Mouse (Mus musculus) heart, adult 2 months (tissue): ENCODE data around the gene Tex36. TPM values are rescaled to one million over a fixed set of nuclear protein-coding genes. Genes with fewer than 3 reads are reported as not detected.

ENCODE experiments used
- DNase-seq, 2 experiments: peaks; one replicate each; pipeline ENCODE4 v3.0.0; 2021
- H3K27ac ChIP-seq: fragments of 200-600 bp; 2 replicates; pipeline ENCODE4 v1.8.1; 2022
- H3K27me3 ChIP-seq: fragments of 200-500 bp; 2 replicates; pipeline ENCODE4 v1.6.1; 2012; ENCODE audit warnings: mild to moderate bottlenecking, low read length, inconsistent platforms, mixed read lengths; ENCODE audit not compliant: control insufficient read depth, insufficient read depth
- H3K36me3 ChIP-seq: fragments of 200-500 bp; 2 replicates; pipeline ENCODE4 v1.6.1; 2012; ENCODE audit warnings: low read length, inconsistent platforms; ENCODE audit not compliant: control insufficient read depth, insufficient read depth
- H3K4me1 ChIP-seq: fragments of 200-500 bp; 2 replicates; pipeline ENCODE4 v1.6.1; 2011; ENCODE audit warnings: low read length; ENCODE audit not compliant: control insufficient read depth, insufficient read depth
- H3K4me3 ChIP-seq: fragments of 200-600 bp; 2 replicates; pipeline ENCODE4 v1.8.1; 2022
- H3K79me2 ChIP-seq: fragments of 200-500 bp; replicated peaks from 2 replicates; pipeline ENCODE4 v1.6.1; 2012; ENCODE audit warnings: mild to moderate bottlenecking, inconsistent platforms, low read length, moderate library complexity, mixed read lengths; ENCODE audit not compliant: control insufficient read depth, insufficient read depth
- H3K9ac ChIP-seq: fragments of 200-500 bp; 2 replicates; pipeline ENCODE4 v1.6.1; 2012; ENCODE audit warnings: low read depth, mild to moderate bottlenecking, control low read depth, inconsistent platforms, low read length, mixed read lengths
- CTCF ChIP-seq: fragments of 200-600 bp; IDR thresholded peaks from 2 replicates; pipeline ENCODE4 v1.8.1; 2022; ENCODE audit warnings: antibody characterized with exemption, mild to moderate bottlenecking, moderate library complexity
- EP300 ChIP-seq: fragments of 200-500 bp; IDR thresholded peaks from 2 replicates; pipeline ENCODE4 v1.6.1; 2011; ENCODE audit warnings: low read depth, low read length, control low read depth; ENCODE audit not compliant: insufficient read depth
- POLR2A ChIP-seq: fragments of 200-500 bp; IDR thresholded peaks from 2 replicates; pipeline ENCODE4 v1.6.1; 2011; ENCODE audit warnings: mild to moderate bottlenecking, low read depth, low read length, control low read depth; ENCODE audit not compliant: insufficient read depth
- WGBS: fragments of 180-500 bp; shearing (Covaris S2); methylation state at CpG from one replicate; pipeline ENCODE4 v1.1.7; 2018; 5-methylcytosine and 5-hydroxymethylcytosine counted together
- intact Hi-C: fragments of 180-260 bp; cut with DNase I; formaldehyde crosslinking; loops from one replicate; pipeline ENCODE4 v1.15.1; 2025
- polyA plus RNA-seq: library from polyadenylated mRNA; depleted of rRNA; stranded (reverse); fragments of >200 nt; gene quantifications from 2 replicates; pipeline ENCODE4 v1.2.3, GENCODE M21; 2012
- total RNA-seq, 2 experiments: library from RNA; stranded (reverse); gene quantifications; 2 replicates each; pipeline ENCODE4 v1.2.3; 2021

Tex36 gene
- total and polyA plus RNA-seq, 3 experiments = not detected

- Histone ChIP-seq H3K27ac (no peak overlapping the region), H3K4me3 (no peak overlapping the region), H3K4me1 (no peaks in the 10 kb centered on the region), H3K79me2 (no peaks in the 10 kb centered on the region), H3K36me3 (no peaks in the 10 kb centered on the region), H3K27me3 (no peaks in the 10 kb centered on the region), H3K9ac (no peak overlapping the region)
- TF ChIP-seq EP300 (no peak), CTCF (no peak), POLR2A (no peak)
- intact Hi-C loops = no loop called here
- DNase-seq = no peak
- 55% methylated on average over 5 of the region's 5 CpGs for WGBS
Measured at GRCm38 (mm10) chr7:133607331-133607730, 5.4 kb upstream of the Tex36 start.

GRCm38 (mm10) chr7:133604427-133605081 lies 2.6 kb upstream of the Tex36 start:
- Histone ChIP-seq H3K4me1 (no peaks in the 10 kb centered on the region), H3K9ac (no peak overlapping the region), H3K27me3 (no peaks in the 10 kb centered on the region), H3K27ac (no peak overlapping the region), H3K36me3 (no peaks in the 10 kb centered on the region), H3K4me3 (no peak overlapping the region), H3K79me2 (no peaks in the 10 kb centered on the region)
- intact Hi-C loops = no loop called here
- no peak for TF ChIP-seq EP300
- no peak for TF ChIP-seq CTCF
- TF ChIP-seq POLR2A = no peak
- WGBS = 84% methylated on average over 13 of the region's 13 CpGs
- DNase-seq = no peak

- intact Hi-C loops = no loop called here
- no peak overlapping the region for H3K9ac ChIP-seq
- no peak for DNase-seq
- no peak overlapping the region for H3K4me3 ChIP-seq
- H3K79me2 ChIP-seq = no peaks in the 10 kb centered on the region
- H3K27me3 ChIP-seq = no peaks in the 10 kb centered on the region
- peaks cover 2% of the 10 kb centered on the region; the same call in 1 of the 2 replicates for H3K4me1 ChIP-seq
- TF ChIP-seq CTCF (no peak), POLR2A (no peak), EP300 (no peak)
- H3K36me3 ChIP-seq = no peaks in the 10 kb centered on the region
- H3K27ac ChIP-seq = no peak overlapping the region
- WGBS = 68% methylated on average over 2 of the region's 2 CpGs
Measured at GRCm38 (mm10) chr7:133603156-133603555, 1.2 kb upstream of the Tex36 start.

- intact Hi-C loops = no loop called here
- Histone ChIP-seq H3K9ac (no peak overlapping the region), H3K36me3 (no peaks in the 10 kb centered on the region), H3K4me3 (no peak overlapping the region), H3K79me2 (no peaks in the 10 kb centered on the region), H3K27ac (no peak overlapping the region), H3K27me3 (no peaks in the 10 kb centered on the region), H3K4me1 (peaks cover 2% of the 10 kb centered on the region; the same call in 1 of the 2 replicates)
- 48% methylated on average over 1 of the region's 1 CpGs for WGBS
- DNase-seq = no peak
- TF ChIP-seq EP300 (no peak), CTCF (no peak), POLR2A (no peak)
Measured at GRCm38 (mm10) chr7:133600558-133600957, 1.4 kb downstream of the Tex36 start.

GRCm38 (mm10) chr7:133591750-133592149 lies 10.2 kb downstream of the Tex36 start:
- no peak for DNase-seq
- H3K9ac ChIP-seq = no peak overlapping the region
- H3K27ac ChIP-seq = no peak overlapping the region
- no peaks in the 10 kb centered on the region for H3K27me3 ChIP-seq
- 58% methylated on average over 1 of the region's 1 CpGs for WGBS
- intact Hi-C loops = no loop called here
- H3K4me3 ChIP-seq = no peak overlapping the region
- TF ChIP-seq EP300 = no peak
- no peak for TF ChIP-seq POLR2A
- TF ChIP-seq CTCF = no peak
- no peaks in the 10 kb centered on the region for H3K36me3 ChIP-seq
- H3K4me1 ChIP-seq = no peaks in the 10 kb centered on the region
- no peaks in the 10 kb centered on the region for H3K79me2 ChIP-seq

GRCm38 (mm10) chr7:133583216-133583615 lies 18.7 kb downstream of the Tex36 start:
- TF ChIP-seq CTCF (no peak), POLR2A (no peak), EP300 (no peak)
- H3K27ac ChIP-seq = no peak overlapping the region
- no peaks in the 10 kb centered on the region for H3K36me3 ChIP-seq
- H3K79me2 ChIP-seq = no peaks in the 10 kb centered on the region
- intact Hi-C loops = no loop called here
- no peak overlapping the region for H3K4me3 ChIP-seq
- DNase-seq = no peak
- H3K9ac ChIP-seq = no peak overlapping the region
- no peaks in the 10 kb centered on the region for H3K4me1 ChIP-seq
- H3K27me3 ChIP-seq = no peaks in the 10 kb centered on the region; the same call in 1 of the 2 replicates
- WGBS = 72% methylated on average over 6 of the region's 6 CpGs
